Comparison of ENCODE assay signal across 16 mouse cellular contexts in genomic region chr12:105907851-105908620, GRCm38 (mm10).
DNase-seq lines count a peak whose midpoint lies in the region; ATAC-seq and TF ChIP-seq lines count a peak whose summit lies in the region.
"Had no signal": no experiment of that assay in that cellular context is flagged by ENCODE, and none has a peak within 500 bp of the region (broad histone marks: within the 10 kb centered on the region; RNA-seq: fewer than 3 reads in every experiment).

No protein-coding gene starts in this region.

- DNase-seq in adrenal gland, adult 8-10 months: peak; percentile 15
- DNase-seq in adrenal gland, postnatal 36 days: no peak
- peak; percentile 42 for DNase-seq in MN1 (ENCODE audit: low spot score)
- peak; percentile 28 for DNase-seq in thymus, postnatal 14 days
- DNase-seq in gastrocnemius, adult 2 months: no peak
- no peak for DNase-seq in heart, postnatal 25 days (ENCODE audit: low spot score)
- DNase-seq in kidney, adult 18-20 months: no peak
- DNase-seq: cerebellum, postnatal 14 days; forebrain, postnatal 0 days; heart, postnatal 4 days; kidney, postnatal 4 days; lung, embryonic 14.5 days had no signal

- peak; percentile 28; the same call in 1 of the 2 replicates for ATAC-seq in megakaryocyte, adult 5-6 weeks (ENCODE audit: poor library complexity, severe bottlenecking)
- ATAC-seq: intestine, postnatal 0 days had no signal

- no peak overlapping the region for H3K4me3 ChIP-seq in gastrocnemius, adult 2 months
- H3K4me3 ChIP-seq: embryonic facial prominence, embryonic 10.5 days; erythroblast, embryonic 14.5 days had no signal

- intact Hi-C loops in gastrocnemius, adult 2 months (cut with DNase I): no loop called here
- intact Hi-C loops in heart, postnatal 25 days (cut with DNase I): no loop called here

- no peak for TF ChIP-seq CTCF in gastrocnemius, adult 2 months (IDR thresholded peaks at IDR 0.05)

- H3K27ac ChIP-seq in gastrocnemius, adult 2 months: no peak overlapping the region

Comparison
In these comparisons a context has a peak if more than half of its experiments do, and no peak if none do; other contexts are left out.
1. DNase-seq: peak in adrenal gland, adult 8-10 months (single experiment), MN1 (single experiment) and thymus, postnatal 14 days (single experiment); none in adrenal gland, postnatal 36 days (0 of 2), gastrocnemius, adult 2 months (single experiment), heart, postnatal 25 days (single experiment) and kidney, adult 18-20 months (single experiment).